Mouse (Mus musculus) spleen, postnatal 0 days (tissue): ENCODE measurements around the gene Cd300ld3. TPM values are rescaled to one million over a fixed set of nuclear protein-coding genes. Genes with fewer than 3 reads are reported as not detected.

Experiments used
- polyA plus RNA-seq: library from polyadenylated mRNA; unstranded; fragments of >200 nt; fragmentation: Nextera tagmentation; extraction: Ambion mirVana; gene quantifications from 2 replicates; pipeline ENCODE4 v1.2.1, GENCODE M21; 2015

Gene Cd300ld3
- polyA plus RNA-seq: 0.18 TPM in 1 of 2 replicates, not detected in the other

GRCm38 (mm10) chr11:115048259-115048658, at the start of gene Cd300ld3:
Gene Cd300ld3, minus strand, starts transcription at chr11:115048409.

GRCm38 (mm10) chr11:115091362-115091901, 43.2 kb upstream of the Cd300ld3 start, which contains the start of gene Rab37:
Gene Rab37, plus strand, starts transcription at chr11:115091431.

GRCm38 (mm10) chr11:115062077-115062476, 13.9 kb upstream of the Cd300ld3 start, which contains the start of gene Cd300e:
Gene Cd300e, minus strand, starts transcription at chr11:115062177.

GRCm38 (mm10) chr11:115037669-115038068, 10.5 kb downstream of the Cd300ld3 start, which contains the start of gene Cd300ld5:
Gene Cd300ld5, minus strand, starts transcription at chr11:115037769.

GRCm38 (mm10) chr11:115026912-115027311, 21.3 kb downstream of the Cd300ld3 start, which contains the start of gene Cd300ld4:
Gene Cd300ld4, minus strand, starts transcription at chr11:115027012.

GRCm38 (mm10) chr11:115016093-115016492, 32.1 kb downstream of the Cd300ld3 start, which contains the start of gene Cd300ld2:
Gene Cd300ld2, minus strand, starts transcription at chr11:115016193.

GRCm38 (mm10) chr11:115001474-115002040, 46.7 kb downstream of the Cd300ld3 start, which contains the start of gene Cd300c2:
Gene Cd300c2, minus strand, starts transcription at chr11:115001880.

Other genes with a start within 250 kb of the Cd300ld3 start
- not detected in 2 replicates for gene Gpr142, start 249.5 kb downstream of the Cd300ld3 start, polyA plus RNA-seq
- 5.4 and 9.3 TPM in 2 replicates for gene Gprc5c, start 197.3 kb downstream of the Cd300ld3 start, polyA plus RNA-seq
- gene Cd300a, start 158.4 kb downstream of the Cd300ld3 start, polyA plus RNA-seq: 10.1 and 17.2 TPM in 2 replicates
- gene Cd300lb, start 114.0 kb downstream of the Cd300ld3 start, polyA plus RNA-seq: 7.2 and 8.7 TPM in 2 replicates
- 0.41 and 0.44 TPM in 2 replicates for gene Cd300c, start 79.3 kb downstream of the Cd300ld3 start, polyA plus RNA-seq
- 4.6 and 5.1 TPM in 2 replicates for gene Cd300ld, start 58.5 kb downstream of the Cd300ld3 start, polyA plus RNA-seq
- 10.9 and 15.5 TPM in 2 replicates for gene Cd300c2, start 46.5 kb downstream of the Cd300ld3 start, polyA plus RNA-seq
- gene Cd300ld2, start 32.2 kb downstream of the Cd300ld3 start, polyA plus RNA-seq: not detected in 2 replicates
- gene Cd300ld4, start 21.4 kb downstream of the Cd300ld3 start, polyA plus RNA-seq: not detected in 2 replicates
- gene Cd300ld5, start 10.6 kb downstream of the Cd300ld3 start, polyA plus RNA-seq: not detected in 2 replicates
- gene Cd300e, start 13.8 kb upstream of the Cd300ld3 start, polyA plus RNA-seq: 0.35 and 0.90 TPM in 2 replicates
- gene Rab37, start 43.0 kb upstream of the Cd300ld3 start, polyA plus RNA-seq: 5.7 and 7.7 TPM in 2 replicates
- gene Cd300lf, start 85.6 kb upstream of the Cd300ld3 start, polyA plus RNA-seq: 41.0 and 47.9 TPM in 2 replicates
- gene Slc9a3r1, start 114.9 kb upstream of the Cd300ld3 start, polyA plus RNA-seq: 35.2 and 49.0 TPM in 2 replicates
- 4.7 and 7.3 TPM in 2 replicates for gene Tmem104, start 139.1 kb upstream of the Cd300ld3 start, polyA plus RNA-seq
- gene Nat9, start 139.4 kb upstream of the Cd300ld3 start, polyA plus RNA-seq: 14.3 and 14.4 TPM in 2 replicates
- 0.07 and 0.08 TPM in 2 replicates for gene Grin2c, start 218.8 kb upstream of the Cd300ld3 start, polyA plus RNA-seq
- 9.7 and 10.0 TPM in 2 replicates for gene Fdxr, start 228.6 kb upstream of the Cd300ld3 start, polyA plus RNA-seq
- 0.24 and 0.33 TPM in 2 replicates for gene Fads6, start 249.3 kb upstream of the Cd300ld3 start, polyA plus RNA-seq